Mouse (Mus musculus) kidney, postnatal 36 days (tissue): ENCODE measurements around the gene Rab4b.
A peak's percentile ranks its signal among the peaks of the same experiment; 100 is the strongest.

Source experiments
- DNase-seq, 2 experiments: peaks; one replicate each; pipeline ENCODE4 v3.0.0; 2021 to 2022; ENCODE audit warnings: mixed read lengths in 2 of 2

Gene Rab4b

DNA sequence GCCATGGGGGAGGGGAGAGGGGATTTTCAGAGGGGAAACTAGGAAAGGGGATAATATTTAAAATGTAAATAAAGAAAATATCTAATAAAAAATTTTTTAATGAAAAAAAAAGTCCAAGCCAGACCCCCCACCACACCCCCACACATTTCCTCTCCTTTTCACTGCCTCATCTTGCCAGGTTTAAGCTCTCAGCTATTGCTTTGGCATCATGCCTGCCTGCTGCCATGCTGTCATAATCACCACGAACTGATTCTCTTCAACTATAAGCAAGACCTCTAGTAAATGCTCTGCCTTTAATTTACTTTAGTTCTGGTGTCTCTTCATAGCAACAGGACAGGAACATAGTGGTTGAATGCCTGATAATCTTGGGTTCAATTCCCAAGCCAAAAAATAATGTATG, 3.8 kb upstream of the Rab4b start:
- no peak for DNase-seq

DNA sequence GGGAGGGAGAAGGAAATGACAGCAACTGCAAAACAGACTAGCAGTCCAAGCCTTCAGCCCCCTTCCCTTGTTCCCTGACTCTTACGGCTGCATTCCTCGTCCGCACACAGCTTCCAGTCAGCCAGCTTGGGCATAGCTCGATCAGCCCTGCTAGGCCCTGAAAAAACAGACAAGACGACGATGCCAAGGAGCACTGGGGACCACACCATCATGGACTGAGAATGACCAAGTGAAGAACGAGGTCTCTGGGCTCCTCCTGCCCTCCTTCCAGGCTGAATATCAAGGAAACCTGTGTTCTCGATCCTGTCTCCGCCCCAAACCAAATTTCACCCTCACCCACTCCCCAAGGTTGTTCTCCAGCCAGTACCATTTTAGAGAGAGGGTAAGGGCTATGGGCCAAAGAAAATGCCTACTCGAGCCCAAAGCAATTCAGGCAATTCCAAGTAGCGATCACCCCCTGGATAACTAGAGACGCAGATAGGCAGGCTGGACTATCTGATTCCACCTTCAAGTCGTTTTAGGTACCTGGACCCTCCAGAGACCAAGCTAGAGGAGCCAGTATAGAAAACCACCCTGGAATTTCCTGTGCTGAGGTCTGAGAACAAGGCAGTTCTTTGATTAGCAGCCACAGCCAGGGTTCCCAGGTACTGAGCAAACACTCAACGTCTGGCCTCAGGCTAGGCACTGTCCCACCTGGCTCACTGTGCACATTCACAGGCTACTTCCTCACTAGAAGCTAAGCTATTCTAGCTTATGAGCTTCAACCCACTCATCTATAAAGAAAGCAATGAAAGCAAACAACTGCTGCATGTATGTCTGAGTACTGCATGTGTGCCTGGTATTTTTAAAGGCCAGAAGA, 2.4 kb upstream of the Rab4b start, which contains the start of the genes Gm21983 and Mia:
Gm21983 (minus strand) TSS at position 250 of the 859 bp plus-strand sequence.
Mia (minus strand) TSS at position 321 of the 859 bp plus-strand sequence.
- no peak for DNase-seq

DNA sequence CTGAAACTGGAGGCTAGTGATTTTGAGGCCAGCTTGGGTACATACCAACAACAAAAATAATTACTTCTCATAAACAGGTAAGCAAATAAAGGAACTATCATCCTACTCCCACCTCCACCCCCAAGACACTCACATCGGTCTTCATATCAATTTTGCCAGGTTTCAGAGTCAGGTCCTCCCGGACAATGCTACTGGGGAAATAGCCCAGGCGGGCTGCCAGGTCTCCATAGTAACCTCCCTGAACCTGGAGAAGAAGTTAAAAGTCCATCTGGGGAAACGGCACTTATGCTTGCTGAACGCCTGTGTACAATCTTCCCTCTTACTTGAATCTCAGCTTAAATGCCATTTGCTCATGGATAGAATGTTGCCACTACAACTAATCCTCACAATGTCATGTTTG, 1.3 kb upstream of the Rab4b start:
- peak; percentile 93 to 94 for DNase-seq

DNA sequence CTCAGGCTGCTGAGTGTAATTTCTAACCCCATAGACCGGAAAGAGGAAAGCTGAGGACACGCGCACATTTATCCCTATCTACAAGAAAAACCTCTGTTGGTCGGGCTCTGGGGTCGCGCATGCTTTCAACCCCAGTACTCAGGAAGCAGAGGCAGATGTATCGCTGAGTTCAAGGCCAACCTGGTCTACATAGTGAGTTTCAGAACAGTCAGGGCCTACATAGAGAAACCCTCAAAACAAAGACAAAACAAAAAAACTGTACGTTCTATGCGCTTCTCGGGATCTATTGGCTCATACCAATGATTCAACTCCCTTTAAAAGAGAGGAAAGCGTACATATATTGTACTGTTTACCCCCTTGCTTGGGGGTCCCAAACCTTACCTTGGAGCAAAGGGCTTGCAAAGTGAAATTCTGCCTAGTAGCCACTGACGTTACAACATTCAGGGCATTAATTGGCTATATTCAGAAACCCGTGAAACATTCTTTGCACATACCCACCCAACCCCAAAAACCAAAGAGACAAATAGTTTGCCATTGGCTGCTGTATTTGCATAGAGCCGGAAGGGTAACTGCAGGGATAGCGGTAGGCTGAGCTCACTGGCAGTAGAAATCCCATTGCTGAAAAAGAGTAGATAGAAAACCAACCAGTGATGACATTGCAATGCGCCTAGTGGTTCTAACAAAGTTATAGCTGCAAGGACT, 672 bp upstream of the Rab4b start:
- no peak for DNase-seq

DNA sequence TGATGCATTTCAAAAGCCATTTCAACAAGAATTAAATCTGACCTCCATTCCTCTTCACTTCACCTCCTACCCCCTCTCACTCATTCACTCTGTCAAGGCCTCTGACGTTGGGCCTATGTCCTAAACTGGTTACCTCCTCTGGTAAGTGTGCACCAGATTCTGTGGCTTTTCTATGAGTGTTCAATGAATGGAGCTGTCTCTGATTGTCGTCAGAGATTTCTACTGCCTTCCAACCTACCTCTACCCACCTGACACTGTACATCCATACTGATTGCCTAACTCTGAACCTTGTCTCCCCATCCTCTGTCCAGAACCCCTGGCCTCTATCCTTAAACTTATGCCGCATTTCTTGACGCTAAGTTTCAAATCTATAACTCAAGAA, 763 bp downstream of the Rab4b start:
- DNase-seq = no peak

DNA sequence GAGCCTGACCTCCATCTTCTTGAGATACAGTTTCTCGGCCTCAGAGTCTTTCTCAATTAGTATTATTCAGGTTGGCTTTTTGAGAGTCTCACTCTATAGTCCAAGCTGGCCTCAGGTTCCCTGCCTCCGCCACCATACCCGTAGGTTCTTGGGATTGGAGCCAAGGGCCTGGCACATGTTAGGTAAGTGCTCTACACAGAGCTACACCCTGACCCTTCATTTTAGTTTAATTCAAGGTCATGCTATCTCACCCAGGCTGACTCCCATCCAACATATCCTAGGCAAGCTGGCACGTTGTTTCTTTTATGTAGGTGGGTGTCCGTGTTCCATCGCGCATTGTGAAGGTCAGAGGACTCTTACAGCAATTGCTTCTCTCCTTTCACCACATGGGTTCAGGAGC, 3.8 kb downstream of the Rab4b start:
- no peak for DNase-seq

DNA sequence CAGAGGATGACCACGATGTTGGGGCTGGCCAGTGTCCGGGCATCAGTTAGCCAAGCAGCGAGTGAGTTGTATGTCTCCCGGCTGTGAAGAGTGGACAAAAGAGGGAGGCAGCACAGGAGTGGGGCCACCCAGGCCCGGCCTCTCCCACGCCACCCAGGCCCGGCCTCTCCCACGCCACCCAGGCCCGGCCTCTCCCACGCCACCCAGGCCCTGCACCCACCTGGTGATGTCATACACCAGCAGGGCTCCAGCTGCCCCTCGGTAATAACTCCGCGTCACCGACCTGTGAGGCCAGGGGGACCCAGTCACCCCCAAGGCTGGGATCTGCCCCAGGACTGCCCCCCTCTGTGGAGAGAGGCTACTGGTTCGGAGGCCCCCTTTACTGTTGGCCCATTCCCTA, 4.2 kb downstream of the Rab4b start:
- DNase-seq = no peak

DNA sequence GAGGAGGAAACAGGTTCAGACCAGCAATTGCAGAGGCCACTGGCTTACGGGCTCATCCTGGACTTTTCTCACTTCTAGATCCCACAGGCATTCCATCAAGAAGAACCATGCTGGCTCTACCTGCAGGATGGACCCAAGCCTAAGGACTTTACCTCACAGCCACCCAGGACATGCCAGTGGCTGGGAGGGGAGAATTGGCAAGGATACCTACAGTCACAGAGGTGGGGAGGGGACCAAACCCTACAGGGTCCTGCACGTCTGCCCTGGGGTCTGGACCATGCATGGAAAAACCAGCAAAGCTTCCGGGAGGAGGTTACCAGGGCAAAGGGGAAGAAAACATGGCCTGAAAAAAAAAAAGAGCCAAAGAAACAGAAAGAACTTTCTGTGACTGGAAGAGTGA, 7.7 kb downstream of the Rab4b start:
- no peak for DNase-seq

DNA sequence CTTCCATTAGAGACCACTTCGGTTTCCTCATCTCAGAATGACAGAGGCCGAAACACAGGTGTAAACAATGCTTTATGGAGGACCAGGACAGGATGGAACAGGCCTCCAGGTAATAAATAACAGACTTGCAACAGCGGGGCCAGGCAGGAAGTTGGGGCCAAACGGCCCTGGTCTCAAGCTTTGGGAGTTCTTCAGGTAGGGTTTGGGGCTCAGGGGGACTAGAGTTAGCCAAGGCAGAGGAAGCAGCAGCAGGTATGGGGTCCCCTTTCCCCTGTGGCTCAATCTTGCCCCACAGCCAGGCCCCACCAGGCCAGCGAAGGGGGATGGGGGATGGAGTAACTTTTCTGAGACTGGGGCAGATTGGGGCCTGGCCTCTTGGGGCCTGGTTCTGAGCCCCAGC, 10.3 kb downstream of the Rab4b start:
- DNase-seq = peak; percentile 45 to 49

DNA sequence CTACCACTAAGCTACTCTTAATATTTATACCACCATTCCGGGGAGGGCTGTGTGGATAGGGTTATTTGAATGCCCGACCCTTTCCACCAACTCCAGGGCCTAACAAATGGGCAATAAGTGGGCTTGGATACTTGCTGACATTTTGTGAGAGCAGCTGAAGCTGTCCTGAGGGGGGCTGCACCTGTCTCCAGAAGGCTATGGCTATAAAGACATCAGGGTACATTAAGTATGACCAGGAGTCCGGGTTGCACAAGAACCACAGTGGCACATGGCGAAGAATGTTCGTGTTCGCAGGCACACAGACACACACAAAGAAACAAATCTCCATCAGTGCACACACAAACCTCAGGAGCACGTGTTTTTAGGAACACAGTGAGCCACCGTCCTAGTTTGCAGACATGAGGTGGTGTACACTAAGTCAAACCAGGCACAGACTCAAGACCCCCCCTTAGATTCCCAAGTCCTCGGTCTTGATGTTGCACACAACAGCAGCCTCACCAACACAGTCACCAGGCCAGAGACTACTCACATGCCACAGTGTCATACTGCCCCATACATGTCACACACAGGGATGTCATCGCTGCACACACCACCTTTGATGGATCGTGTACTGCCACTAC, 11.1 kb downstream of the Rab4b start:
- DNase-seq = no peak

DNA sequence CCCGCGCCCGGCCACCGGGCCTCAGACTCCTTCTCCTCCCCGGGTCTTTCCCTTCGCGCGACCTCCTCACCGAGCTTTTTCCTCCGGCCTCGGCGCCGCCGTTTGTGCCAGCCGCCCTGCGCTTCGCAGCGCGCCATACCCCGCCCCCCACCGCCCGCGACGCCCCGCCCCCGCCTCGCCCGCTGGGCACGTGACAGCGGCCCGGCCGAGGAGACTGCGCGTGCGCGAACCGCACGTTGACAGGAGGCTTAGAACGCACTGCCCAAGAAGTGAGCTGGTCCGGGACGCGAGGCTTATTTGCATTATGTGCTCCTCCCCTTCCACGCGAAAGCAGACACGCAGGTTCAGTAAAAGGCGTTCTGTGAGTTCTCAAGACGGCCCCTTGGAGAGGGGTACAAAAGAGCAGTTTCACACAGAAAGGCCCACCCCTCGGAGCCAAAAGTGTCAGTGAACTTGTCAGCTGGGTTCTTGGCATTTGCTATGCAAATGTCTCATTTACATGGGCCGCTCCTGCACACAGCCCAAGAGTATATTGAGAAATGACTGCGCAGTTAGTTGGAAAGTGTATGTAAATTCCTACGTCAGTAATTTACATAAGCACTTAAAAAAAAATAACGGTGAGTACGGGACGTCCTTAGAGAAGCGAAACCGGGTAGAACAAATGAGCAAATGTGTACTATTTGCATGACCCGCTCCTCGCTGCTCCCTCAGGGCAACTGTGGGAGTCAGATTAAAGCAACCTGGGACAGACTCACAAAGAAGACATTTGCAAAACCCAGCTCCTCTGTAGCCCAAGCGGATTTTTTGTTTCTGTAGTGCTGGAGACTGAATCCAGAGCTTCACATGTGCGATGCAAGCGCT, 11.9 kb downstream of the Rab4b start, which contains the start of gene Egln2:
Egln2 (minus strand) TSS at position 189 of the 861 bp plus-strand sequence.
- peak; percentile 97 to 98 for DNase-seq

DNA sequence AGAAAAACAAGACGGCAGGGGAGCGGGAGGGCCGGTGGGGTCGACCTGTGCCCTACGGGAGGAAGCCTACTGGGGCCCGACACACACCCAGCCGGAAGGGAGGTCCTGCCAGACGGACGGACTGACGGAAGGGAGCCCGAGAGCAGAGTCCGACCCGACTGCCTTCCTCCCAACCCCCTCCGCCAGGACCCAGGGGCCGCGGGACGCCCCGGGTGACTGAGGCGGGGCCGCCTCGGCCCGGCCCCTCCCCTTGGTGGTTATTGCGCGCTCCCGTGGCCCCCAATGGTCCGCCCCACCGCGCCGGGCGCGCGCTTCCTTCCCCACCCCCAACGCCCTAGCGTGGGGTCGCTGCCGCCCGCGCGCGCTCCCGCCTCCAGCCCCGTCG, 12.5 kb downstream of the Rab4b start:
- peak; percentile 94 to 95 for DNase-seq

DNA sequence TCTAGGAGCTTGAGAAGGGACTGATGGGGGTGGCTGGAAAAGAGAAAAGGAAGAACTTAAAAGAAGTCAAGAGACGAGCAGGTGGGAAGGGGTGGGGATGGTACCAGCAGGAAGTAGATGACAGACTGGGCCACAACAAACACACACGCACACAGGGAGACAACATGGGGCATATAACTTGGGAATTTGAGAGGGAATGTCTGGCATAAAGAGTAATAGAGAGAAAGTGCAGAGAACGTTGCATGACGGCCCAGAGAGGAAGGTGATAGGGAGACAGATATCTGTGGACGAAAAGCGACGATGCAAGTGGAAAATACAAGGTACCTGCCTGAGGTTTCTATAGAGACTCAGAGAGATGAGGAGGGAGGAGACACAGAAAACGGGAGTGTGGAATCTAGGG, 13.0 kb downstream of the Rab4b start:
- no peak for DNase-seq

DNA sequence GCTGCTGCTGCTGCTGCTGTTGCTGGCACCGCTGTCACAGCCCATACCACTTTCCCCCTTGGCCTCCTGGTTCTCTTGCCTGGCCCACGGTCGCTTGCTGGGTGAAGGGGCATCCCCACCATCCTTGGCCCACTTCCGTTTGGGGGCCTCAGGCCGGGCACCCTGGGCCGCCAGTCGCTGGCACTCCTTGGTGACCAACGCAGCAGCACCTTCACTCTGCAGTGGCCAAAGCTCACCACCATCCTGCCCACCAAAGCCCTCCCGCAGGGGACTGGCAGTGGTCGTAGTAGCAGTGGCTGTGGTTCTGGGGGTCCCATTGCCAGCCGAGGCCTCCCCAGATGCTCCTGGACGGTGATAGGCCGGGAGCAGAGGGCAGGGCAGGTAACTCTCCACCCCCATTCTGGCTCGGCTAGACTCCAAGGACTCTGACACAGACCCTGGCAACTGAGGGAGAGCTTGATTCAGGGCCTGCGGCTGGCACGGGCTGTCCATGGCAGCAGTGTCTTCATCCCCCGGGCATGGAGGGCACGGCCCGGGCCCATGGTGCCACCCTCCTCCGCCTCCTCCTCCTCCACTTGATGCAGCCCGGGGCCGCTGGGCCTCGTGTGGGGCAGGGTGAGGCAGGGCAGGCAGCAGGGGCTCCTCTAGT, 13.6 kb downstream of the Rab4b start:
- peak; percentile 56 to 73 for DNase-seq

DNA sequence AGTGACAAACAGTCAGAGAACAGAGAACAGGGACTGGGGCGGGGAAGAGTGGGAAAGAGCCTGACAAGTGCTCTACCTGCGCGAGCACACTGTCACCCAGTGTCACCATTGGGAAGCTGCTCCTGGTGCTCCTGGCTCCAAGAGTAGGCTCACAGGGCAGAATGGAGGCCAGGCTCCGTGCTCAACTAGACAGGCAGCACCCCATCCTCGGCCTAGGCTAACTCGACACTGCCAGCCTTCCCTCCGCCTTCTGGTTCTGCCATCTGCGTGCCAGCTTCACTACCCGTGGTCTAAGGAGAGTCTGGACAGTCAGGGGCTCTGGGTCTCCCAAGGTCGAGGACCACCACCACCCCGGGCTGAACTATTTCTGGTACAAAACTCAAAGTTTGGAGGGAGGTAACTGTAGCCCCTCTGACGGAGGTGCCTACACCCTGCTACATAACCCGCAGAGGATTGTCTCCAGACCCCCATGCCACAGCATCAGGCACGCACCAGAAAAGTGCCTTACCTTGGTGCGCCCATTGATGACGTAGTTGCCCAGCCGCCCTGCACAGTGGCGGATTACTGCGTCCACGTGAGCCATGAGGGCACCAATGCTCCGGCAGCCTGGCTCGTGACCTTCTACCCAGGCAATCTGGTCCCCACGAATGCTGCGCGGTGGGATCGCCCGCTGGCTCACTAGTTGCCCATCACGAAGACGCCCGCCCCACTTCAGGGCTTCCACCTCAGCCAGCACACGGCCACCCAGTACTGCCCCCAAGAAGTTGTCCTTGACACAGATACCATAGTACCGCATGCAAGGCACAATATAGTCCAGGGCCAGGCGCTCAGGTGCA, 14.4 kb downstream of the Rab4b start:
- peak in 1 of 2 experiments; percentile 59 for DNase-seq

DNA sequence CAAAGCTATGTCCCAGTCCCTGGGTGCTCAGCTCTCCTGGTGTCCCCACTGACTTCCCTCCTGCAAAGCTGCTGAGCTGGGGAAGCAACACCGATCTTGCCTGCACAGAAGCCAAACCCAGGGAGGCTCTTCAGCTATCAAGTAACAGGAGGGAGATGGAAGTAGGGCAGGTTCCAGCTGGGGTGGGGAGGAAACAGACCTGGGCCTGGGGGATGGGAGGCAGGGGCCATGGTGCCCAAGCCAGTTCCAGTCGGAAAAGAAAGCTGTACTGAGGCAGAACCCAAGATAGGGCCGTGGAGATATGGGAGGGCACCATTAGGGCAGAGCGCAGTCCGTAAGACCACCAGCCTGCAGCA, 15.3 kb downstream of the Rab4b start:
- DNase-seq = no peak

DNA sequence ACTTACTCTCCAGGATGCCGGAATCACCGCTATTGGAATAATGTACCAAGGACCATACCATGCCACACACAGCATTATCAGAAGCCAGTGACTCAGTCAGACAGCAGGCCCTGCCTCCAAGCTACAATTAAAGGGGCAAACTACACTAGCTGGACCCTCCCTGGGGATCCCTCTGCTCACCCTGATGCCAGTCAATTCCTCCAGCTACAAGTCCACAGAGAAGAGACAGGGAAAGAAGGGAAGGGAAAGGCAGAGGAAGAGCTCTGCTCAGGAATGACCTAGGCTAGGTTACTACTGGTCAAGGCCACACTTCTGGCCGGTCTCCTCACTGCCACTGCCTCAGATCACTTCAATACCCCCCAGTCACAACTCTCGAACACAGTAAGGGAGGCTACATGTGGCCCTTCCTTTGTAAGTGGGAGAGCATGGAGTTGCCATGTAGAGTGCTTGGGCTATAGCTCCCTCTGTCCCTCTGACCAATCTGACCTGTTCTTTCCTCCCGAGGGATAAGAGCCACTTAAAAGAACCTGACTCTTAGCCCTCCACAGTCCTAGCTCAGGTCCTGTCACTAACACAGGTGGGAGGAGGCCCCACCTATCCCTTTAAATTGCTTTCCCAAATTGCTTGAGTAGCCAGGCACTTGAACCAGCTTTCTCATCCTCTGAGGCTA, 15.8 kb downstream of the Rab4b start:
- no peak for DNase-seq

DNA sequence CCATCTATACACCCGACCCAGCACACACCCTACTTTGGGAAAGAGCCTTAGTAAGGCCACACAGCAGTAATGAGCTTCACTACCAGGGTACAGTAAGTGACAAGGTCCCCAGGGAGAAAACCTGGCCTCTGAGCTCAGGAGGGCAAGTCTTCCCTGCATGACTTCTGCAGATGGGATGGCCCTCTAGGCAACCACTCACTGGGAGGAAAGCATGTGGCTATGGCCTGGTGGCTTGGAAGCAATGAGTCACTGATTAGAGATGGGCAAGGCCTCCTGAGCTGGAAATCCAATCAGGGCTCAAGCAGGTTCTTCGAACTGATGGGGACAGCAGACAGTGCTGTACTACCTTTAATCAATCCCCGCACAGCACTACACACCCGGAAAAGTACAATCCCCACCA, 17.0 kb downstream of the Rab4b start:
- DNase-seq = no peak

DNA sequence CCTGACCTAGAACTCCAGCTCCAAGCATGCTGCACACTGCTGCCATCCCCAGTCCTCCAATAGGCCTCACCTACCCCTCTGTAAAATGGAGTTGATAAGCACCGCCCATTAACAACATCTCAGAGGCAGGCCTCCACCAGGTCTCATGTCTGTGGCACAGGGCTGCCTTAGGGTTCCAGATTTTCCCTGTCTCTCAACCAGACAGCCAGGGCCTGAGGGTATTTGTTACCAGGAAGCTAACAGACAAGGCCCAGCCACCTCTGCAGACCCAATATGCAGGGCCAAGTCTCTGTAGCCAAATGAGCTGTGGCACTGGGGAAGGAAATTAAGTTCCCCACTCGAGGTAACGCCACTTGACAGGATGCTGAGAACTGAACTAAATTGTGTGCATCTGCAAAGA, 17.8 kb downstream of the Rab4b start:
- DNase-seq = no peak

DNA sequence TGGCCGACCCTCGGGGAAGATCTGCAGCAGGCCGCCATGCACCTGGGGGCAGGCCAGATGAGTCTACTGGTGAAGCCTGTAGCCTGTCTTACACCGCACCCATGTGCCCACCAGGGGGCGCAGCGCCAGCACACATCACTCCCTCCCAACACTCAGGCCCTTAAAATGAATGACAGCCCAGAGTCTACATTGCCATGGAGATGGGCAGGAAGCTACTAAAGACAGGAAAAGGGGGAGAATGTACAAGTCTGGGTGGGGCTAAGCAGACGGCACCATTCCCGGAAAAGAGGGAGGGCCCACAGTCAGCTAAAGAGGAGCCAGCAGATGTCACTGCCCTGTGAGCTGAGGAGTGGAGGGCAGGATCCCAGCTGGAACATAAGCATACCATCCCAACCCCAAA, 18.8 kb downstream of the Rab4b start:
- peak; percentile 95 for DNase-seq

DNA sequence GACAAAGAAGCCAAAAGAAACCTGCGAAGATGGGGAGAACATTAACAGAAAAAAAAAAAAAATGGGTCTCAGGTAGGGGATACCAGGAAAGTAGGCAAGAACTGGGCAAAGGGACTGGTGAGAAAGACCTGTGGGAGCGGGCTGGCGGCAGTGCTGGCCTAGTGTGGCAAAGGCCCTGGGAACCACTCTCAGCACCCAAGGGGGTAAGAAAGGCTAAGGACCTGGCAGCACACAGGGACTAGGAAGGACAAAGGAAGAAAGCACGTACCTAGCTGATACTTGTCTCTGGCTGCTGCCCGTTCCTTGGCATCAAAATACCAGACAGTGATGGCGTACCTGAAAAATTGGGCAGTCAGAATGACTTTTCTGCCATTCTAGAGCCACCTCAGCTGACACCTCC, 19.4 kb downstream of the Rab4b start:
- DNase-seq = no peak
